Mouse (Mus musculus): ENCODE measurements around the gene Celf5.

Celf5 gene

DNA sequence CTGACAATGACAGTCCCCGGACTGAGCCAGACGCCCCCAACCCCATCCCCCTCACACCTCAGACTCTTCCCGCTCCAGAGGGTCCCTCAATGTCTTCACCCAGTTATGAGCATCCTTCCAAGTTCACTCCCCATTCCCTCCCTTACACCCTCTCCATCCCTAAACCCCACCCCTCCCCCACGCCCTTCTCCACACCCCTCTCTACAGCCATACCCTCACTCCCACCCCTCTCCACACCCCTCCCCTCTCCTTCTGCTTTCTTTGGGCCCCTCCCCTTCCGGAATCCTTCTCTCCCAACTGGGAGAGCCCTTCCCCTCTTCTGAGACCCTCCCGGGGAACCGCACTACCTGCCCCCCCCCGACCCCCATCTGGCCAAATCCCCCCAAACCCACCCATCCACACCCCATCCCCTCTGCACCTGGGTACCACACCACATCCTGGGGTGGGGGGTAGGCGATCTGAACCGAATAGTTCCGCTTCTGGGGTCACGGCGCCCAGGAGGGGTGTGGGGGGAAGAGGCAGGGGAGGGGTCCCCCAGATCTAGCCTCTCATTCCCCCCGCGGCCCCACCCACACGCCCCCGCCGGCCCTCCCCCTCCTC, 10.0 kb downstream of the Celf5 start:
- DNase-seq (ENCODE audit: low read depth, low spot score), result no peak

DNA sequence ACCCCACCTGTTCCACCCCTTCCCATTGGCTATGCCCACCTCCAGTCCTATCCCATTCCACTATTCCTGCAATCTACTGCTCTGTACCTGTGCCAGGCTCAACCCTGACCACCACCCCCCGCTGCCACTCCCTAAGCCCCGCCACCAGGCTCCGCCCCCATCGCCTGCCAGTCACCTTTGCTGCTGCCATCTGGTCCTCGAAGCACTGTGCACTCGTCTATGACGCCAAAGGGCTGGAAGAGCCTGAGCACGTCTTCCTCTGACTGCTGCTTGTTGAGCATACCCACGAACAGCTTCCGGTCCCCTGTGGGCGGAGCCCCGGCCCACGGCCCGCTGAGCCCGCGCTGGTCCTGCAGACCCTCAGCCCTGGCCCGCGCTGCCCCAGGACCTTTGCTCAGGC, 12.1 kb downstream of the Celf5 start:
- DNase-seq (ENCODE audit: low read depth, low spot score), result no peak

DNA sequence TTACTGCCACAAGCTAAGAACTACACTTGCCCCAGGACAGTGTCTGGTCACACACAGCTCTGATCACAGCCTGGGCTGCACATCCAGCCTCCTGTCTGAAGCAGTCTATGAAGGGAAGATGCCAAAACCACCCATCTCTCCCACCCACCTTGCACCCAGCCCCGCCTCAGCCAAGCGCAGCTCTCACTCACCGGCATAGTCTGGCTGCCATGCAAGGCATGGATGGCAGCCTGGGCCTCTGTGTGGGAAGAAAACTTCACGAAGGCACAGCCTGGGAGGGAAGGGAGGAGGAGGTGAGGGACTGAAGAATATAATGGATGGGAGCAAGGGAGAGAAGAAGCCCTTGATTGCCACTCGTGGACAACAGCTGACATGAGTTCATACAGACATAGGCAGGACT, 13.3 kb downstream of the Celf5 start:
- no peak for DNase-seq (ENCODE audit: low read depth, low spot score)

GRCm38 (mm10) chr10:81467670-81468235, 14.8 kb downstream of the Celf5 start:
- no peak for DNase-seq (ENCODE audit: low read depth, low spot score)

- DNase-seq (ENCODE audit: low read depth, low spot score), result no peak
Observed at GRCm38 (mm10) chr10:81466881-81467280, 15.6 kb downstream of the Celf5 start.

DNA sequence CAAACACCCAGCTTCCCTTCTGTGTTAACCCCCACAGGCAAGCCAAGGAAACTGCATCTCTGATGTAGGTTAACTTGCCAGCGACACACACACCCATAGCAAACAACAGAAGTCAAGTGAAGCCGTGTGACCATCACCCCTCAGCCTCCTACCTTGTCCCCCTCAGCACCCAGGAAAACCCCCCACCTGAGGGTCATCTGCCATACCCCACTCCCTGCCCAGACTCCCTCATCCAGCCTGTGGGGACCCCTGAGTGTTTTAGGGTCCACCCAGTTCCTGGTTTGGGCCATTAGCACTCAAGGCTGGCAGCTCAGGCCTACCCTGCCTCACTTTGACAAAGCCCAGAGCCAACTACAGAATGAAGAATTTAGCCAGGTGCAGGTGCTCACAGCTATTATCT, 16.4 kb downstream of the Celf5 start:
- DNase-seq (ENCODE audit: low read depth, low spot score), result no peak

DNA sequence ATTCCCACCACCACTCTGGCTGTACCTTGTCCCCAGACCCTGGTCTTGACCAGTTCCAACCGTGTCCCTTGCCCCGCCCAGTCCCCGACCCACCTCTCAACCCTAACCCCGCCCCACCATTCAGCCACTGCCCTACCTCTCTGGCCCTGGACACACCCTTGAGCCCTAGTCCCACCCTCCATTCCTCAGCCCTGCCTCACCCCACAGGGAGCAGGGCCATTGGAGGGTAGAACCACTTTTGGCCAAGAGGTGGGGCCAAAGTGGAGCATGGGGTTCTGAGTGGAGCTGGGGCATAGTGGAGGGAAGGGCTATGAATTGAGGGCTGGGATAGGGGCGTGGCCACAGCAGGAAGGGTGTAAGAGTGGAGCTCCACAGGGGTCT, 17.3 kb downstream of the Celf5 start:
- DNase-seq (ENCODE audit: low read depth, low spot score), result no peak

DNA sequence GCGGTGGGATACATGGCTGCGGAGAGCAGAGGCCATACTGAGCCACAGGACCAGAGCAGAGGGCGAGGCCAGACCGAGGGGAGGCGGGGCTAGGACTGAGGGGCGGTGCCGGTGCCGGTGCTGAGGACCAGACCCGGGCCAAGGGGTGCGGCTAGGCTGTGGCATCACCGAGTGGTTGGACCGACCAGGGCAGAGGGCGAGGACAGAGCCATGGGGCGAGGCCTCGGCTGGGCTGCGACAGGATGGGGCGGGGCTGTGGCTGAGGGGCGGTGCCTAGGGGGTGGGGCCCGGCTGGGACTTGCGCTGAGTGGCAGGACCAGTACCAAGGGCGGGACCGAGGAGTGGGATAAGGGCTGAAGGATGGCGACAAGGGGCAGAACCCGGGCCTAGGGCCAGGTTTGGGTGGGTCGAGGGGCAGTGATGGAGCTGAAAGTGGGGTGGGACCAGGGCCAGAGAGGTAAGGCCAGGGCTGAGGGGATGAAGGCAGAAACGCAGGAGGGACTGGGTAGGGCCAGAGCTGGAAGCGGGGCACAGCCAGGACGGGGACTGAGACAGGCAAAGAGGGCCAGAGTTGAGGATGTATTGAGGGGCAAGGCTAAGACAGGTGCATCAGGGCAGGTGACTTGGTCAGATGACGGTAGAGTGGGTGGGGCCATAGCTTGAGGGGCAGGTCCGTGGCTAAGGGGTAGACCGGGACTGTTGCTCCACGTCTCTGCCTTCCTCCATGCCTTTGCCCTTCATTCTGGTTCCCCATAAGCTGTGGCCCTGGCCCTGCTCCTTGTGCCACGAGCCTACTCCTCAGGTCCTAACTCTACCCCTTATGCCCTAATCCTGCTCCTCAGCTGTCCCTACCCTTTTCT, 17.9 kb downstream of the Celf5 start:
- DNase-seq (ENCODE audit: low read depth, low spot score), result peak; percentile 30

- DNase-seq (ENCODE audit: low read depth, low spot score), result no peak
Observed at GRCm38 (mm10) chr10:81463531-81463930, 19.0 kb downstream of the Celf5 start.

DNA sequence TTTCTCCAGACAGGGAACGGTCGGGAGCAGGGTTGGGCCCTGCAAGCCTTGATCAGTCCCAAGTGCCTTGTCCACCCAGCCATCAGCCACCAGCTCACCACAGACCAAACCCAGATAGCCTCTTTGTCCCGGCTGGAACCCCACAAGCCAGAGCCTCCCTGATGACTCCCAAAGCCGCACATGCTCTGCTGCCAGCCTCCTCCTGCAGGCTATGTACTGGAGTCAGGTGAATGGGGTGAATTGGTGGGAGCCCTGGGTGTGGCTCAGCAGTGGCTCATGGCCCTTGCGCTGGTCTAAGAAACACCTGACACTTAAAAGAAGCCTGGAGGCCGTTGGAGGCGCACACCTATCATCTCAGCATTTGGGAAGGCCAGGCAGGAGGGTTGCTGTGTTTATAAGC, 19.6 kb downstream of the Celf5 start:
- no peak for DNase-seq (ENCODE audit: low read depth, low spot score)

- DNase-seq (ENCODE audit: low read depth, low spot score), result no peak
Observed at GRCm38 (mm10) chr10:81462415-81462804, 20.1 kb downstream of the Celf5 start.

DNA sequence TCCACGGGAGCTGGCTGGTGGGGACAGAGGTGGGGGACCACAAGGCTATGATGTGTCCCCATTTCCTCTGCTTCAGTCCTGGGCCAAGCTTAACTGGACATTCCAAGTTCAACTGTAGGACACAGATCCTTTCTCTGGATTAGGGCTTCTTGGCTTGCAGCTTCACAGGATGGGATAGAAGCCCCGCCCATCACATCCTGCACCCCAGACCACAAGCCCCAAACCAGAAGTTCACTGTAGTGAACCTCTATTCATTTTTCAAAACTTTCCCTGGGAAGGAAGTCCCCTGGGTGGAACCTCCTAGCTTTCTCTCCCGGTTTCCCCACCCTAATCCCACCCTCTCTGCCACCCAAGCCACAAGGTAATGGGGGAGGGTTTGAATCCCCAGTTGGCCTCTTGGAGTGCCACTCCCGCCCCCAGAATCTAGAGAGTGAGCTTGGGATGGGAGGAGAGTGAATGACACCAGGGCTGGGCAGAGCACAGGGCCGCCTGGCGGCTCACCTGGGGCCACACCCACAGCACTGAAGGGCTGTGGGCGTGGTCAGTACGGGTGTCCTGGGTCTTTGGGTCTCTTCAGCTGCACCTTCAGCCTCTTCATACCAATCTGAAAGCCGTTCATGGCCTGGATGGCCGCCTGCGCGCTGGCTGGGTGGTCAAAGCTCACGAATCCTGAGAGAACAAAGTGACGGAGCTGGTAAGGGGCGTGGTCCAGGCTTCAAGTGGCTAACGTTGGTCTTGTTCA, 20.7 kb downstream of the Celf5 start:
- DNase-seq (ENCODE audit: low read depth, low spot score), result no peak

DNA sequence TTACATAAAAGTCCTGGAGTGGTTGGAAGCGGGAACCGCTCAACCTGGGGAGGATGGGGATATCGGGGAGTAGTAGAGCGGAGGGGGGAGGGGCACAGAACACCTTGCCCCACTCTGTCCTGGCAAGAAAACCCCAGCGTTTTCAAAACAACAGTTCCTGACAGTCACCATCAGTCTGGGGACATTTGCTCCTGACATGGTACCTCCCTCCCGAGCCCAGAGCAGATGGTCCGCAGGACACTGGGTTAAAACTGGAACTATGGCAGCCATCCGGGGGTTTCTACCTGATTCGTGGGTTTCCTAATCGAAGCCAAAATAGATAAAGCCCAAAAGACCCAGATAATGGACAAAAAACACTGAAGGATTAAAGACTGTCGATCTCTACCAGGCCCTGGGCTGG, 21.6 kb downstream of the Celf5 start:
- no peak for DNase-seq (ENCODE audit: low read depth, low spot score)

DNA sequence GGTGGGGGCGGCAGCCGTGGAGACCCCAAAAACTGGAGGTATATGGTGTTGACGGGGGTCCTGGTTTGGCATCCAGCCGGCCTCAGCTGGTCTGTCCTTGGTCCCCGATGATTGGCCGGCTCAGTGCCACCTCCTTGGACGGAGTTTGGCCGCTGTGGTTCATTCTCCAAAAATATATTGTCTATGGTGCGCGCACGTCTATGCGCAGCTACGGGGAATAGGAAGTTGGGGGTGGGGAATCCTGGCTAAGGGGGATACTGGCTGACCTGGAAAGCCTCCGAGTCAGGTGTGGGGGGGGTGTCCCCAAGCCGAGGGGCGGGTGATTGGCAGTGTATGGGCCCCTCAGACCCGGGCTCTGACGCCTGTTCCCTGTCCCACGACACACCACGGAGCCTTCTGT, 22.0 kb downstream of the Celf5 start:
- DNase-seq (ENCODE audit: low read depth, low spot score), result no peak

DNA sequence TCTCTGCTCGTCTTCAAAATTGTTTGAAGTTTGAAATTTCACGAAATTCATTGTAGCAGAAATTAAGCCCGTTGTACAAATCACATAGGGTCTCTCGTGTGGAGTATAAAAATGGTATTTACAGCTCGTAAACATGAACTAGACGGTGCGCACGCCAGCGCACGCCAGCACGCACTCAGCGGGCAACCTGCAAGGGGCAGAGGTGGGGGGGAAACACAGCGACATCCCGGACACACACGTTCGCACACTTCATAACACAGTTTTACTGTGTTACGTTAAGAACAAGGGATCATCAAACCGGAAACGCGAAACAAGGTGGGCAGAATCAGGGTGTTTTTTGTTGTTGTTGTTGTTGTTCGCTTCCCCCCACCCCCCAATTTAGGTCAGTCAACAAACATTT, 23.1 kb downstream of the Celf5 start:
- no peak for DNase-seq (ENCODE audit: low read depth, low spot score)

DNA sequence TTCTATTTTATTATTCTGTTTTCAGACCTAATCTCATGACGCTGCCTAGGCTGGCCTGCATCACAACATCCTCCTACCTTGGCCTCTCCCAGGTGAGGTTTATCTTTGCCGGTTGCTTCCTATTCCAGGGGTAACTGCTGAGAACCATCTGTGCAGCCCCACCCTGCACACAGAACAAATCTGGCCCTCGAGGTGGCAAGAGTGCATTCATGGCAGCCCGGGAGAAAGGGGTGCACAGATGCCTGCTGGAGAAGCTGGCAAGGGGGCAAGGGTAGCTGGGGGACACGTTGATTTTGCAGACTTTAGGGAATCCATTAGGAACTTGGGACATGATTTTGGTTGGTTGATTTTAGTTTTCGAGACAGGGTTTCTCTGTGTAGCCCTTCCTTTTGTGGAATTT, 24.2 kb downstream of the Celf5 start:
- no peak for DNase-seq (ENCODE audit: low read depth, low spot score)

- no peak for DNase-seq (ENCODE audit: low read depth, low spot score)
Observed at GRCm38 (mm10) chr10:81457624-81458023, 24.9 kb downstream of the Celf5 start.

DNA sequence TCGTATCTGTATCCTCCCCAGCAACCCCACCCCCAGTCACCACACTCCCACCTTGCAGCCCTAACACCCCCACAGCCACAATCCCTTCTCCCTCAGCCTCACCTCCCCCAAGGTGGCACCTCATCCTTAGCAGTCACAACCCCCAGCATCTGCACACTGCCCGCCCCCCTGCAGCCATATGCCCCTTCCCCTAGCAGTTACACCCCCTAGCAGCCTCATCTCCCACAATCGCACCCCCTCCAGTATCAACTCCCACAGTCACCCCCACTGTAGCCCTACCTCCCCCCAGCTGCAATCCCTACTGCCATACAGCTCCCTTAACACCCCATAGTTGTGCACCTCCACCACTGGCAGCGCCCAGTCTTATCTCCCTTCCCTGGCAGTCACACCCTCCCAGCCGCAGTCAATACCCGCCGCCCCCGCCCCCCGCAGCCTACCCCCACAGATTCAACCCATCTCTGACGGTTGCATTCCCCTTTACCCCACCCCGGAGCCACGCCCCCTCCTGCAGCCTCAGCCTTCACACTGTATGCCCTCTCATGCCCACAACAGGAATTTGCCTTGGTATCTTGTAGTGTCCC, 25.4 kb downstream of the Celf5 start:
- no peak for DNase-seq (ENCODE audit: low read depth, low spot score)

DNA sequence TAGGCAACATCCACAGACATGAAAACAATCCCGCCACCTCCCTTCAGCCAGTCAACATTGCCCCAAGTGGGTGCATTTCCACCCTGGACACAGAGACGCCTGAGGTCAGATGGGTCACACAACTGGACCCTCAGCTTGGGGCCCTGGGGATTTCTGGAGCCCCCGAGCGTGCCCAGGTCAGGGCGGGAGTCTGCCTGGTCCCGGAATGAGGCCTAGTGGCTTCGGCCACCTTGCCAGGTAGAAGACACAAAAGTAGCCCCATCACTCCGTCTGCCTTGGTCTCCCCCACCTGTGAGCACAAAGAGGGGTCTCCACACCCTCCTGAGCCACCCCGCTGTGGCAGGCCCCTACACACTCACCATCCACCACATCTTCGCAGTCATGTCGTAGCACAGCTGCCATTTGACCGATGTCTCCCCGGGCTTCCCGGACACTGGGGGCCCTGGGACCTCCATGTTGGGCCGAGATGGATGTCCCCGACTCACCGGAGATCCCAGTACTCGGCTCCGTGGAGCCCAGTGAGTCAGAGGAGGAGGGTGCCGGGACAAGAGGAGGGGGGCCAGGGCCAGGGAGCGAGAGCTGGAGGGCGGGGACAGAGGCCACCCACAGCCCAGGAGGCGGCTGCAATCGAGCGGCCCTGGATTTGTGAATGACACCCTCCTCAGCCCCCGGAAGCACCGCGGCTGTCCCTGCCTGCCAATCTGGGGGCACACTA, 27.2 kb downstream of the Celf5 start, which contains the start of gene Nfic:
Gene Nfic (minus strand): TSS at position 455 of the 715 bp plus-strand sequence.
- no peak for DNase-seq (ENCODE audit: low read depth, low spot score)

DNA sequence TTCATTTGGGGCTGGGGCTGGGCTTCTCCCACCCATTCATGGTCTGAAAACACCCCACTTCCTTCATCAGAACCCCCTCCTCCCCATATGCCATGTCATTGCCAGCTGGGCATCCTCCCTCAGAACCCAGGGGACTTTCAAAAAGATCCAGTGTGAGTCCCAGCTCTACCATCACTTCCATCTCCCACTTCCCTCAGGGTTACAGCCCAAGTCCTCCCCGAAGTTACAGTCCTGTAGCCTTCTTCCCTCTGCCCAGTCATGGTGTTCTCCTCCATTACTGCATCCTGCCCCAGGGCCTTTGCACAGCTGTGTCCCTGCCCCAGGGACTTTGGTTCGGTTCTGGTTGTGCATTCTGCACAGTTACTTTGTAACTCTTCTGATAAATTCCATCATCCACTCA, 28.4 kb downstream of the Celf5 start:
- no peak for DNase-seq (ENCODE audit: low read depth, low spot score)

DNA sequence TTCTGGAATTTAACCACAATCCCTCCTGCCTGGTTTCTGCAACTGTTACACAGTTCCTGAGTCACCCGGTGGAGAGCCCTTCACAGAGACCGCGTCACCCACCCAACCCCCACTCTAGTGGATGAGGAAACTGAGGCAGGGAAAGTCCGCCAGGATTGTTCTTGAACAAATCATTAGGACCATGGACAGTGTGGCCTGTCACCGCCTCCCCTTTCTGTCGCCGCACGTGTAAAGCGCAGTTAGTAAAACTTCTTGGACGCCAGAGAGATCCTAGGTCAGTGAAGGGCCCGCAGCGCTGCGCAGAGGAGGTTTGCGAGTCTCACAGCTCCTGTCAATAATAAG, 29.6 kb downstream of the Celf5 start:
- no peak for DNase-seq (ENCODE audit: low read depth, low spot score)

Data from c-Kit-negative CD71-positive TER-119-positive erythroid progenitor cells, embryonic 14.5 days (primary cell).